Mouse (Mus musculus): ENCODE results near the gene Usp53. TPM values are rescaled to one million over a fixed set of nuclear protein-coding genes. Genes with fewer than 3 reads are reported as not detected.

The Usp53 gene
- polyA plus RNA-seq, 1 experiment from 2014 or later, result 27.8 TPM

DNA sequence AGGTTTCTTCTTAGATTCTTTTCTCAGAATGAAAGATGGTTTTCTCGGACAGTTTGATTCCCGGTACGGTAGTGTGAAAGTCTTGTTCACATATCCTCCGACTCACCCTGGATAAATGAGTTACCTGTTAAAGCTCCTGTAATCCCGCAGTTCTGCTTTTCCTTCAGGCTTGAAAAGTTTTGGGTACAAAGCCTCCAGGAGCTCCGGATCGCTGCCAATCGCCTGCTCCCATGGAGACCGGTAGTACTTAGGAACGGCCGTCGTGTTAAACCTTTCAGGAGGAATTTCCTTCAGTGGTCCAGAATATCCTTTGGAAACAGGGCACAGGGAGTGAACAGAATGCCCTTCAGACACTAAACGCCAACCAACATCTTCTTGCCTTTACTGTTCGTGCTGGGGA is 29.2 kb upstream of the Usp53 start:
- H3K27ac ChIP-seq (replicated peaks), result no peak overlapping the region
- no peaks in the 10 kb centered on the region for H3K36me3 ChIP-seq (ENCODE audit: control insufficient read depth, insufficient read depth, low read length)
- 90% methylated on average over 14 of the region's 14 CpGs for WGBS
- no peak for TF ChIP-seq EP300 (optimal IDR thresholded peaks at IDR 0.05)
- TF ChIP-seq CTCF (IDR thresholded peaks at IDR 0.05; ENCODE audit: low read depth), result no peak
- H3K27me3 ChIP-seq (ENCODE audit: control insufficient read depth, insufficient read depth, low read length), result no peaks in the 10 kb centered on the region
- ATAC-seq (ENCODE audit: low FRiP score, low TSS enrichment), result no peak
- no peak overlapping the region for H3K9ac ChIP-seq (ENCODE audit: low read length)
- H3K4me2 ChIP-seq (replicated peaks; ENCODE audit: low read depth), result no peak overlapping the region
- no peaks in the 10 kb centered on the region for H3K9me3 ChIP-seq (ENCODE audit: control insufficient read depth, low read length)
- no peak overlapping the region for H3K4me3 ChIP-seq (ENCODE audit: low read depth, low read length)
- H3K4me1 ChIP-seq (replicated peaks; ENCODE audit: control insufficient read depth, insufficient read depth), result no peaks in the 10 kb centered on the region
- DNase-seq (ENCODE audit: low spot score), result no peak

DNA sequence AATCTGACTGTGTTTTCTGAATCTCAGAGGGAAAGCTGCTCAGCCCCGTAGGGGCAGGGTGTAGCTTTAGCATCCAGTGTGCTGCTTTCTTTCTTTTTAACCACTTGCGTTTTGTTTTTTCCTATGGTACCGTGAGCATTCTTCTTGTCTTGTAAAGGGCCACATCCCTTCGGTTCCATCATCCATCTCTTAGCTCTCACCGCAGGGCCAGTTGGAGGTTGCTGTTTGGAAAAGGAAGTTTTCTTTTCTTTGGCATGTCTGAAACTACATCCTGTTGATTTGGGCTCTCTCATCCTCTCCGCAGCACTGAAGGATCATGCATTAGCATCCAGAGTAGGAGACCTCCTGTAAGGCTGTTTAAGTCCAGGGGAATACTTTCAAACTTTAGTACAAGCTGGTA is 25.1 kb upstream of the Usp53 start:
- WGBS, result 70% methylated on average over 6 of the region's 6 CpGs
- Histone ChIP-seq H3K9me3 (ENCODE audit: control insufficient read depth, low read length) (no peaks in the 10 kb centered on the region), H3K9ac (ENCODE audit: low read length) (no peak overlapping the region), H3K27me3 (ENCODE audit: control insufficient read depth, insufficient read depth, low read length) (no peaks in the 10 kb centered on the region), H3K4me2 (replicated peaks; ENCODE audit: low read depth) (no peak overlapping the region), H3K27ac (replicated peaks) (no peak overlapping the region), H3K4me1 (replicated peaks; ENCODE audit: control insufficient read depth, insufficient read depth) (no peaks in the 10 kb centered on the region), H3K4me3 (ENCODE audit: low read depth, low read length) (no peak overlapping the region), H3K36me3 (ENCODE audit: control insufficient read depth, insufficient read depth, low read length) (no peaks in the 10 kb centered on the region)
- no peak for TF ChIP-seq EP300 (optimal IDR thresholded peaks at IDR 0.05)
- no peak for TF ChIP-seq CTCF (IDR thresholded peaks at IDR 0.05; ENCODE audit: low read depth)
- ATAC-seq (ENCODE audit: low FRiP score, low TSS enrichment) (no peak), DNase-seq (ENCODE audit: low spot score) (no peak)

DNA sequence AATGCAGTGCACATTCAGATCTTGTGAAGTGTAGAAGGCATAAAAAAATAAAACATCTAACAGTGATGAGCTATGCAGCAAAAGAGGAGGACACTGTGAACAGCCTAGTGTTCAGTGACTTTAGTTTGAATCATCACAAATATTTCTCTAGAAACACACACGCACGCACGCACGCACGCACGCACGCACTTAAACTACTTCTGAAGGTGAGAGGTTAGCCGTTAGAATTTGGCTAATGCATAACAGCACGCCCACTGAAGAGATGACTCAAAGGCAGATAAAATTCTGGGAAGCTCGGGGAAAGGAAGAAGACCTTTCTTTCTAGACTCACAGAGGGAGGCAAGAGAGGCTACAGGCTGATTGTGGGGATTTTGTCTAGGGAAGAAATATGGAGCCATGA is 23.1 kb upstream of the Usp53 start:
- 63% methylated on average over 10 of the region's 10 CpGs for WGBS
- Histone ChIP-seq H3K27me3 (ENCODE audit: control insufficient read depth, insufficient read depth, low read length) (no peaks in the 10 kb centered on the region), H3K27ac (replicated peaks) (no peak overlapping the region), H3K4me1 (replicated peaks; ENCODE audit: control insufficient read depth, insufficient read depth) (no peaks in the 10 kb centered on the region), H3K9me3 (ENCODE audit: control insufficient read depth, low read length) (no peaks in the 10 kb centered on the region), H3K9ac (ENCODE audit: low read length) (no peak overlapping the region), H3K36me3 (ENCODE audit: control insufficient read depth, insufficient read depth, low read length) (no peaks in the 10 kb centered on the region), H3K4me2 (replicated peaks; ENCODE audit: low read depth) (no peak overlapping the region), H3K4me3 (ENCODE audit: low read depth, low read length) (no peak overlapping the region)
- DNase-seq (ENCODE audit: low spot score) (no peak), ATAC-seq (ENCODE audit: low FRiP score, low TSS enrichment) (no peak)
- TF ChIP-seq EP300 (optimal IDR thresholded peaks at IDR 0.05), result no peak

DNA sequence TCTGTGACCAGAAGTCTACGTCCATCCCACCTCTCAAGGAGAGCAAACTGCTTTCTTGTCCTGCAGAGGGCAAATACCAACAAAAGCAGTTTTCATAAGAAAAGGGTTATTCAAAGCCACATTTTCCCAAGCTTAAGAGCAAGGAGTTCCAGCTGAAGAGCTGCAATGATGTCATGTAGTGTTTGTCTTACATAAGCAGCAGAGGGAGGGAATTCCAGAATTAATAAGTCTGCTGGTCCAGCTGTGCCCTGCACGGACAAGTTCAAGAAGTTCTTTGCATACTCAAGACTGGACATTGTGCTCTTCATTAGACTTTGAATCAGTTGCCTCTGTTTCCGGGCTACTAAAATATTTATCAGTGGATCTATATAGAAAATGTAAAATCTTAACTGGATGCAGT is 16.7 kb upstream of the Usp53 start:
- no peak overlapping the region for H3K4me2 ChIP-seq (replicated peaks; ENCODE audit: low read depth)
- ATAC-seq (ENCODE audit: low FRiP score, low TSS enrichment), result no peak
- H3K27me3 ChIP-seq (ENCODE audit: control insufficient read depth, insufficient read depth, low read length), result no peaks in the 10 kb centered on the region
- TF ChIP-seq EP300 (optimal IDR thresholded peaks at IDR 0.05), result no peak
- TF ChIP-seq CTCF (IDR thresholded peaks at IDR 0.05; ENCODE audit: low read depth), result no peak
- WGBS, result 45% methylated on average over 3 of the region's 3 CpGs
- no peak overlapping the region for H3K27ac ChIP-seq (replicated peaks)
- H3K4me1 ChIP-seq (replicated peaks; ENCODE audit: control insufficient read depth, insufficient read depth), result no peaks in the 10 kb centered on the region
- no peak overlapping the region for H3K4me3 ChIP-seq (ENCODE audit: low read depth, low read length)
- no peaks in the 10 kb centered on the region for H3K36me3 ChIP-seq (ENCODE audit: control insufficient read depth, insufficient read depth, low read length)
- H3K9ac ChIP-seq (ENCODE audit: low read length), result no peak overlapping the region
- DNase-seq (ENCODE audit: low spot score), result no peak
- H3K9me3 ChIP-seq (ENCODE audit: control insufficient read depth, low read length), result no peaks in the 10 kb centered on the region

DNA sequence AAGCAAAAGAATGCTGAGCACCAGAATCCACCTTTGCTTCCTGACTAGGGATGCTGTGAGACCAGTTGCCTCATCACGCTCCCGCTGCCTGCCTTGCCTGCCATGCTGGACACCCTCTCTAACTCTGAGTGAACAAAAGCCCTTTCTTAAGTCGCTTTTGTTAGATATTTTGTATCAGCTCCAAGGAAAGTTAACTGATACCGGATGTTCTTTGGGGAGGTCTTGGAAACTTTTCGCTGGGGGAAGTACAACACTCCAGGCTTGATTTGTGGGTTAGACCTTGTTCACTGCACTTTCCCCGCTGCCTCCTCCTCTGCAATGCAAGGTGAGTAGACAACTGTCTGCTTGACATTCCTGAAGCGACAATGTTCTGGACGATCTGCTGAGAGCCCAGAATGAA is 14.2 kb upstream of the Usp53 start:
- no peak for DNase-seq (ENCODE audit: low spot score)
- no peak for ATAC-seq (ENCODE audit: low FRiP score, low TSS enrichment)
- no peak overlapping the region for H3K4me3 ChIP-seq (ENCODE audit: low read depth, low read length)
- H3K36me3 ChIP-seq (ENCODE audit: control insufficient read depth, insufficient read depth, low read length), result no peaks in the 10 kb centered on the region
- no peak overlapping the region for H3K9ac ChIP-seq (ENCODE audit: low read length)
- H3K27ac ChIP-seq (replicated peaks), result no peak overlapping the region
- no peak overlapping the region for H3K4me2 ChIP-seq (replicated peaks; ENCODE audit: low read depth)
- no peaks in the 10 kb centered on the region for H3K9me3 ChIP-seq (ENCODE audit: control insufficient read depth, low read length)
- 79% methylated on average over 8 of the region's 8 CpGs for WGBS
- no peaks in the 10 kb centered on the region for H3K27me3 ChIP-seq (ENCODE audit: control insufficient read depth, insufficient read depth, low read length)
- no peaks in the 10 kb centered on the region for H3K4me1 ChIP-seq (replicated peaks; ENCODE audit: control insufficient read depth, insufficient read depth)
- TF ChIP-seq CTCF (IDR thresholded peaks at IDR 0.05; ENCODE audit: low read depth) (no peak), EP300 (optimal IDR thresholded peaks at IDR 0.05) (no peak)

DNA sequence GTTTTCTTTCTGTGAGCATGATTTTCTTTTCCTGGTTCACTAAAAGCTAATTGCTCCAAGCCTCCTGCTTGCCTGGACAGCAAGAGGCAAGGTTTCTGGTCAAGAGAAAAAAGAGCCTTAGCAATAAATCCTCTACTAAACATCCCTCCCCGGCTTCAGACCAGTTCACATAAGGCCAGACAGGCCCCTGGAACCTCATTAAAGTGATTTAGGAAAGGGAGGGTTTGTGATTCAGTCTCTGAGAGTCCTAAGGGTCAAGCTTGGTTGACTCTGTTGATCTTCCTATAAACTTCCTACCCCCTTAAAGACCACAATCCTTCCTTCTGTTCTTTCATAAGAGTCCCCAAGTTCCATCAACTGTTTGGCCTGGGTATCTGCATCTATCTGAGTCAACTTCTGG is 12.7 kb upstream of the Usp53 start:
- ATAC-seq (ENCODE audit: low FRiP score, low TSS enrichment) (no peak), DNase-seq (ENCODE audit: low spot score) (no peak)
- 44% methylated on average over 1 of the region's 1 CpGs for WGBS
- H3K27ac ChIP-seq (replicated peaks), result no peak overlapping the region
- no peaks in the 10 kb centered on the region for H3K4me1 ChIP-seq (replicated peaks; ENCODE audit: control insufficient read depth, insufficient read depth)
- H3K27me3 ChIP-seq (ENCODE audit: control insufficient read depth, insufficient read depth, low read length), result no peaks in the 10 kb centered on the region
- no peaks in the 10 kb centered on the region for H3K9me3 ChIP-seq (ENCODE audit: control insufficient read depth, low read length)
- no peaks in the 10 kb centered on the region for H3K36me3 ChIP-seq (ENCODE audit: control insufficient read depth, insufficient read depth, low read length)
- TF ChIP-seq EP300 (optimal IDR thresholded peaks at IDR 0.05), result no peak
- no peak for TF ChIP-seq CTCF (IDR thresholded peaks at IDR 0.05; ENCODE audit: low read depth)
- H3K4me2 ChIP-seq (replicated peaks; ENCODE audit: low read depth), result no peak overlapping the region
- H3K4me3 ChIP-seq (ENCODE audit: low read depth, low read length), result no peak overlapping the region
- H3K9ac ChIP-seq (ENCODE audit: low read length), result no peak overlapping the region

All from stomach, postnatal 0 days (tissue).